Mouse (Mus musculus) lung, postnatal 4 days (tissue): ENCODE measurements around the gene Scamp5.
"Not testable (repeated sequence)": the region's sequence is repeated elsewhere in the genome, so short reads cannot be mapped to it uniquely, and the experiment has no call there.

ENCODE experiments used
- DNase-seq, 2 experiments: peaks; one replicate each; pipeline ENCODE4 v3.0.0; 2021

The Scamp5 gene

GRCm38 (mm10) chr9:57449715-57450114 is 18.1 kb downstream of the Scamp5 start:
- DNase-seq = no peak

- no peak for DNase-seq
Measured at GRCm38 (mm10) chr9:57440620-57441019, 27.2 kb downstream of the Scamp5 start.

- DNase-seq = peak; percentile 93 to 94
Measured at GRCm38 (mm10) chr9:57439522-57440295, 28.2 kb downstream of the Scamp5 start, which contains the start of gene Ppcdc. Gene Ppcdc, minus strand, starts transcription at chr9:57440124.

DNA sequence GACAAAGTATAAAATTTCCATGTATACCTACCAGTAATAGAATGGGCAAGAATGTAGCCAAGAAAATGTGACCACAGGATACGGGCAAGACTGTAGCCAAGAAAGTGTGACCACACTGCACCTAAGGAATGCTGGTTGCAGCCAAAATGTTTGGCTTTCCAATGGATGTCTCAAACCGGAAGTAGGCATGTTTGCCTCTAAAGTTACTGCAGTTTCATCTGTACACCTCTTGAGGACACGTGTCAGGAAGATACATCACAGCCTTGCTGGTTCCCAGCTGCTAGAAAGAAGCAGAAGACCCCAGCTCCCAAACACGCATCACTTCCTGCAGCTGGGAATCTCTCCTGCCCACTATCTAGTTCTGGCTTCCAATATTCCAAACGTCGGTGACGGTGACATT is 28.8 kb downstream of the Scamp5 start:
- DNase-seq = no peak

GRCm38 (mm10) chr9:57437896-57438614 is 29.8 kb downstream of the Scamp5 start:
- DNase-seq = no peak

GRCm38 (mm10) chr9:57436166-57436565 is 31.7 kb downstream of the Scamp5 start:
- DNase-seq = no peak

DNA sequence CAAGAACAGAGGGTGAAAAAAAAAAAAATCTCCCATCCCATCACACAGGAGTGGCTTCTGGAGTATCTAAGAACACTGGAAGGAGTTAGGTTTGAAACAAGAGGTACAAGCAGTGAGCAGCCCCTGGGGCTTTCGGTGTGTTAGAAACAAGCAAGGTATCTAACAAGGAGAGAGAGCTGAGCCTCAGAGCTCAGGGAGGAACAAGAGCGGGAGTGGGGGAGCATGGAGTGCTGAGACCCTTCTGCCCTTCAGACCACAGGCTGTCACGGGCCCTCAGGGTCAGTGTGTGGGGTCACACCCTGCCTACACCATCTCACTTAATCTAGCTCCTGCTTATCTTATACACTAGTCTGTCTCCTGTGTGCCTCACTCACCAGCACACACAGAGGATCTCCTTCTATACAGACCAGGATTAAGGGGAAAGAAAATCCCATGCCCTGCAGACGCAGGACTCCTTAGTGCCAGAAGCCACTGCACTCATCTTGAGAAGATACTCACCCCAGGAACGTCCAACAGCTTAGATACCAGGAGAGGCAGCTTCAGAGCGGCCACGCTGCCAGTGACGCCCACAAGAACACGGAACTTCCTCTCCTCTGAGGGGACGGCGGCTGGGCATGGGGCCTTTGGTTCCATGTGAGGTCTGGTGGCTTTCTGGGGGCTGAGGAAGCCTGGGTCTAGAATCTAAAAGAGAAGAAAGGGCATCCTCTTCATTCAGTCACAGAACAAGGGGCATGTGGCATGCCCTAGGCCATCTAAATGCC is 33.3 kb downstream of the Scamp5 start:
- DNase-seq = no peak

- DNase-seq = peak; percentile 87 to 88
Measured at GRCm38 (mm10) chr9:57433097-57434032, 34.5 kb downstream of the Scamp5 start.

DNA sequence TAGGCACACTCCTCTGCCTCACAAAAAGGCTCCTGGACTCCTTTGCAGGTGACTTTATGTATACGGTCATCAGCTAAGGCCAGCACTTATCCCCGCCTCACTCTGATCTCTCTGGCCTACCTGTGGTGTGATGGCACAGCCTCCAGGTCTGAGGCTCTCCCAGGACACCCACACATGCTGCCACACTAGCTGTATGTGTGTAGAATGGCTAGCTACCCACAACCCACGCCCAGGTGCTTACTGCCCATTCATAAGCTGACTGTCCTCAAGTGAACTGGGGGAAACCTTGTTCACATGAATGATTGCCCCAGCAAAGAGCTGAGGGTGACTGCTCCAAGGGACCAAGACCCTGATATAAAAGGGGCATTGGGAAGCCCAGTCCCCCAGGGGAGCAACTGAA is 35.4 kb downstream of the Scamp5 start:
- no peak for DNase-seq

- DNase-seq = no peak
Measured at GRCm38 (mm10) chr9:57431202-57431601, 36.7 kb downstream of the Scamp5 start.

GRCm38 (mm10) chr9:57428391-57428790 is 39.5 kb downstream of the Scamp5 start:
- DNase-seq = no peak

GRCm38 (mm10) chr9:57427937-57428336 is 39.9 kb downstream of the Scamp5 start:
- no peak for DNase-seq

- DNase-seq = not testable (repeated sequence)
Measured at GRCm38 (mm10) chr9:57427123-57427522, 40.7 kb downstream of the Scamp5 start.

DNA sequence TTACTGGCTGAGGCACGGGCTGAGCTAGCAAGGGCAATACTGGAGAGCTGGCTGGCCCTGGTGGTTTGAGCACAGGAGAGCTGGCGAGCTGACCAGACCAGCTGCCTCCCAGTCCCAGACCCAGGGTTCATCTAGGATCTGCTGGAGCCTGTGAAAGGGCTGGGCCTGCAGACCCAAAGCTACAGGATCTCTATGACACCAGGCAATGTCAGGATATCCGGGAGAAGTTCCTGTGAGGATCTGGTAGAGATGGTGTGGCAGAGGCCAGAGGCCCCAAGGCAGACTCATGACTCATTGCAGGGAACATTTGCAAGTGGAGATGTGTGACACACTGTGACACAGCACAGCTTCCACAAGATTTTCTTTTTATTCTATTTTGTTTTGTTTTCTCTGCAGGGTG is 42.7 kb downstream of the Scamp5 start:
- DNase-seq = no peak

DNA sequence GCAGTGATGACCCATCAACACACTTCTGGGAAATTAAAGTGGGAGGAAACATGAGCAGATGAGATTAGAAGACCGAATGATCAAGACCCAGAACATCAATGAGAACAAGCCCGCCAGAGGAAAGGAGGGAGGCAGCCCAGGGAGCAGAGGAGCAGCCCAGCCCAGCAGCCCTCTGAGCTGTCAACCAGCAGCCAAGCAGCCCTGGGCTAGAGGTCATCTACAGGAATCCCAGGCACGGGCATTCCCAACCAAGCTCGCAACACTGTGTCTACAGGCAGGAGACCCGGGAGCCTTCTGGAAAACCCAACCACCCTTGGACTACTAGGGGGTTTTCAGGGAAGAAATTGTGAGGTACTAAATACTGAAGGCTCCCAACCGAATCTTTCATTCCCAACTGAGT is 43.8 kb downstream of the Scamp5 start:
- DNase-seq = no peak

DNA sequence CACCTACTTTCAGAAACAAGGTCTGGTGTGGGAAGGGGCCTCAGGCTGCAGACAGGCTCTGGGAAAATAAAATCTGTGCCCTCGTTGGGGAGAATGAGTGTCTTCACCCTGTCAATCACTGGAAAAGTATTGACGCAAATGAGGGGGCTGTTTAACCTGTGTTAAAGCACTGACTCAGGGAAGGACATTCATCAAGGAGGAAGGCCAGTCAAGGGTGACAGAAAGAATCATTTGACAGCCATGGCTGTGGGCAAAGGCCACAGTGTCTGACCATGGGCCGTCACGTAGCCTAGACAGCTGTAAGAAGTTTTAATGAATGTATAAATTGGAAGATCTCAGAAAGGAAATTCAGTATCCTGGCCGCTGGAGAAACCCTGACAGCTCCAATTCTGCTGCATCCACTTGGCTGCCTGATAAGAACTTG is 46.2 kb downstream of the Scamp5 start:
- DNase-seq = no peak

- DNase-seq = peak; percentile 86 to 92
Measured at GRCm38 (mm10) chr9:57421121-57421571, 46.7 kb downstream of the Scamp5 start.

DNA sequence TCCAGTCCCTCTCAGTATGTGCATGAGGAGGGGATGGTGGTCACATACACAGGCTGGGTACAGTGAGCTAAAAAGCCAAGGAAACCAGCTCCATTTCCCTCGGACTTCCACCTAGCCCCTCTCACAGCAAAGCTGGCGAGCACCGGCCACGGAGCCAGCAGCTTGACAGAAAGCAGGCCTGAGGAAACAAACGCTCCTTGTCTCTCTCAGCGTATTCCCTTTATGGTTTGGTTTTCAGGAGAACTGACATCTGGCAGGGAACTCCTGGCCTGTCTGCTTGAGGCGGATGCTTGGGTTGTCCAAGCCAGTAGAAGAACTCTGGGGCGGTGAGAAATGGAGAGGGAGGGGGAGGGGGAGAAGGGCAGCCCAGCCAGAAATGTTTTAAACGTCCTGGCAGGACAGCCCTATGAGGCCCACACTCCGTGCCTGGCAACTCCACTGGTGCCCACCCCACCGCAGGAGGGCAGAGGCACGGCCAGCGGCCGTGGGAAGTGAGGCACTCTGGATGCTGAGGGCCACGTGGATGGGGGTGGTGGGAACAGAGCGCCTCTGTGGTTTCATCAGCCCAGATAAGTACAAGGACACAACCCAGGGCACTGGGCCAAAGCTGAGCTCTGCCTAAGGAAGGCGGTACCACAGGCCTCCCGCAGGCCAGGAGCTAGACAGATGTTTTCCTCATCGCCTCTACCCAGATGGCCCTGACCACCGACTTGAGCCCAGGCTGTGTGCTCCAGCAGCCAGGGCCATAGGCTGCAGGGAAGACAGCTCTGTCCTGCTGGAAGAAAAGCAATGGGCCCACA is 47.3 kb downstream of the Scamp5 start:
- DNase-seq = peak; percentile 91 to 97

DNA sequence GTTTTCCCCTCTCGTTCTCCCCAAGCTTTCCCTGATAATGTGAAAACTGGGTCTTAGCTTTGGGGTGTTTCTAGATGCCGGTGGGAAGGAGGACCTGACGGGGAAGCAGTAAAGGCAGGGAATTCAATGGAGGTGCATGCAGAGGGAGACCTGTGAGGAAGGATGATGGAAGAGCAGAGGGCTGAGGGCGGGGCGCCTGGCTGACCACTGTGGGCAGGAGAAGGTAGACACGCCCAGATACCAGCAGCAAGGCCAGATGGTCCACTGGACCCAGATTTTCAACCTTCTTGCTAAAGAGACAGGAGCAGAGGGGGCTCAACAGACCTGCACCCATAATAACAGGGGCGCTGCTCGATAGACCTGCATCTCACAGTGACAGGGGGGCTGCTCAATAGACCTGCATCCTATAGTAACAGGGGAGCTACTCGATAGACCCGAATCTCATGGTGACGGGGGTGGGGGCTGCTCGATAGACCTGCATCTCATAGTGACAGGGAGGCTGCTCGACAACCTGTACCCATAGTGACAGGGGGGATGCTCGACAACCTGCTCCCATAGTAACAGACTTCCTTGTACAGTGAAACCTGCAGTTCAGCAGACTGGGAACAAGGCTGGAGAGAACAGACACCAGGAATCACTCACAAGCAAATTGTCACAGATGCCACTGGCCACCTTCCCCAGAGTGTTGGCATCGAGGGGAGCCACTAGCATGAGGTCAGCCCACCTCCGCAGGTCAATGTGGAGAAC is 48.2 kb downstream of the Scamp5 start:
- DNase-seq = no peak

DNA sequence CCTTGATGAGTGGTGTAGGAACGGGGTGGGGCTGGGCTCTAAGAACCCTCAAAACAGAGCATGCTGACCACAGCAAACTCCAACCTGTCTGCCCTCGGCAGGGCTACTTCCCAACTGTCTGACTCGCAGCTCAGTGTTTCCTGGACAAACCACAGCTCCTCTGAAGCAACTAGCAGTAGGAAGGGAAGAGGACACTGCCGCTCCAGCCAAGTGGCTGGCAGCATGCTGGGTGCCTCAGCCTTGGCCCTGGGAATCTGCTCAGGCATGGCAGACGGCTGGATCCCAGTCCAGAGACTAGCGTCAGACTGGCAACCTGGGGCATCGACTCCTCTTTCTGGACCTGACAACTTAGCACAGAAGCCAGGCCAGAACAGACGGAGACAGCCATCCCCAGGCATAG is 50.5 kb downstream of the Scamp5 start:
- no peak for DNase-seq
